Mouse (Mus musculus) spleen, postnatal 10 days (tissue): ENCODE results near the gene Slc22a23.

Experiments used
- DNase-seq, 2 experiments: peaks; one replicate each; pipeline ENCODE4 v3.0.0; 2021 to 2022; ENCODE audit warnings: low spot score in 2 of 2

Gene Slc22a23

DNA sequence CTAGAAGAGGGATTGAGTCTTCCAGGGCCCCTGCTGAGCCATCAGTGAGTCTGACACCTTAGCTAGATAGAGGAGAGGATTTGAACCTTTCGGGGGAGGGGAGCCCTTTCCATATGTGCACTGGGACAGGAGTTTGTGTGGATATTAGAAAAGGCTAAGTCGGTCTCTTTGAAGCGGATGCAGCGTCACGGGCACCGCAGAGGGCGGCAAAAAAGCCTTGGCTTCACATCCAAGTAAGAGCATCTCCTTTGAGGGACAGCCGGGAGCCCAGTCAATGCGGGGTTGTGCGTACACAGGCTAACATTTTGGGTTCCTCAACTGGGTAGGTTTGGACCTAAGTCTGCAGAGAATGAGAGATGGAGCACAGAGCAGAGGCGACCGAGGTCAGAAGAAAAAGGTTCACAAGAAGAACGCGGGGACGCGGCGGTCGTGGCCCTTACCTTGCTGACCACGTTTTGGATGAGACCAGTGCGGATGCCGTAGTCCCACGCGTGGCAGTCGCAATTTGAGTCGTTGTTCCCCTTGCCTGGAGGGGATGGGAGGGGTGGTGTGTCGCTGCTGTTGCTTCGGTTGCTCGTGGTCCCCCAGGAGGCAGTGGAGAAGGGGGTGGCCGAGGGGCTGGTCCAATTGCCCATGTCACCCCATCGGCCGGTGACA, 1.1 kb downstream of the Slc22a23 start:
- peak; percentile 62 to 63 for DNase-seq

DNA sequence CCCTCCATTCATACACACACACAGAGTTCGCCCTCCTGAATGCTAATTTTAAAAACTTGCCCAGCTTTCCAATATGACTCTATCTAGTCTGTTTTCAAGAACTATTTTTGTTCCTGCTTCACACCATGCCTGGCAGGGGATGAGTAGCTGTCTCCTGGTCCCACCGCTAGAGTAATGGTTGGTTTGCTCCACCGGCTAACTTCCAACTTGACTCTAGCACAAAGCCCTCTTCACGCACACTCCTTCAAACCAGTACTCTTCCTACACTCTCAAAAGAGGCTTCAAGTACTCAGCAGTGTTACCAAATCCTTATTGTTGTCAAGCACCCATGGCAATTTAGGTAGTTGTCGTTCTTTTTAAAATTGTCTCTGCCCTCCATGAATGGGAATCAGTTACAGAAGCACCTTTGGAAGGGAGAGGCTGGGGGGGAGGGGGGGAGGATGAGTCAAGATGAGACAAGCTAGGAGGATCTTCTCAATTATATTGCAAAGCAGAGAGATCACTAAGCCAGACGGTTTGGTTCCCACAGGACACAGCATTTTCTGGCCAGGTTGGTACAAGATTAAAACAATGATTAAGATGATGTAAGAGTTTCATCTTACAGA, 2.6 kb downstream of the Slc22a23 start:
- no peak for DNase-seq

DNA sequence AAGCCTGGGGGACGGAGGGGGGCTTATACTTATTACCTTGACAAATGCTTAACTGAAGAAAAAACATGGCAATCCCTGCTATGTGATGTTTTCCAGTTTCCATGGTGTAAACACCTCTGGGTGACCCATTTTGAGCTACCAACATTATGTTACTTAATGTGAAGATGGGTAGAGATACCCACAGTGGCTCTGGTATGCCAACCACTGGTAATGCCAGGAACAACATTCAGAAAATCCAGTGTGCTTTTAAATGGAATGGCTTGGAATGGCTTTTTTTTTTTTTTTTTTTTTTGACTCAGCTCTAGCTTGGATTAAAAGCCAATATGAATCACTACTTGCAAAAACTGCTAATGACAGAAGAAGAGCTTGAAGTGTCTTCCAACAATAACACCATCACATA, 8.1 kb downstream of the Slc22a23 start:
- DNase-seq, result no peak

DNA sequence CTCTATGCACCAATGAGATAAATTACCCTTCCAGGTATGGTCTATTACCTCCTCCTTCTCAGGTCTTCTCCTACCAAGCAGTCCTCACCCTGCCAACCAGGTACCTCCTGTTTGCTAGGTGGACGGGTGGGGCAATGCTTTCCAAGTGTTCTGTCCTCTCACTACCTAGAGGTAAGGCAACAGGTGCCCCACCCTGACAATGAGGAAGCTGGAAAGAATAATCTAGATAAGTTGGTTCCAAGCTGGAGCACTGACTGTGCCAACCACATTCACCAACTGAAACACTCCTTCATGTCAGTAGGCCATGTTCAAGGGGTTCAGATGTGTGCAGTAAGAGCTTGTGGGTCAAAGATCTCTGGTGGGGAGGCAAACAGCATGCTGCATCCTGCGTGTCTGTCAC, 10.1 kb downstream of the Slc22a23 start:
- no peak for DNase-seq

DNA sequence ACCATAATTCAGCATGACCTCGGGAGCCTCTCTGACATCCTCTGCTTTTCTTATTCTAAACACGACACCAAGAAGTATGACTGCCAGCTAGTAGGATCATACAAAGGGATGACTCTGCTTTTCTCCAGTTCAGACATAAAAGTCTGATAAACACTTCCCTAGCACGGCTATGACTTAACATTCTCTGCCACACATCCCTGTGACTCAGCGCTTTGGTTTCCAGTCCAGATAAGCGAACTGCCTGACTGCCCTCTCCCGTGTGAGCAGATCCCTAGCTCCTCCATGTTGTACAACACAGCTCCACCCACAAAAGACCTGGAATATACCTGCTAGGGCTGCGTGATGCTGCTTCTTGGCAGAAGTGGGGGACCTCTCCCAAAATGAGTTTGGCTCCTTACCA, 12.2 kb downstream of the Slc22a23 start:
- DNase-seq, result peak in 1 of 2 experiments; percentile 80

DNA sequence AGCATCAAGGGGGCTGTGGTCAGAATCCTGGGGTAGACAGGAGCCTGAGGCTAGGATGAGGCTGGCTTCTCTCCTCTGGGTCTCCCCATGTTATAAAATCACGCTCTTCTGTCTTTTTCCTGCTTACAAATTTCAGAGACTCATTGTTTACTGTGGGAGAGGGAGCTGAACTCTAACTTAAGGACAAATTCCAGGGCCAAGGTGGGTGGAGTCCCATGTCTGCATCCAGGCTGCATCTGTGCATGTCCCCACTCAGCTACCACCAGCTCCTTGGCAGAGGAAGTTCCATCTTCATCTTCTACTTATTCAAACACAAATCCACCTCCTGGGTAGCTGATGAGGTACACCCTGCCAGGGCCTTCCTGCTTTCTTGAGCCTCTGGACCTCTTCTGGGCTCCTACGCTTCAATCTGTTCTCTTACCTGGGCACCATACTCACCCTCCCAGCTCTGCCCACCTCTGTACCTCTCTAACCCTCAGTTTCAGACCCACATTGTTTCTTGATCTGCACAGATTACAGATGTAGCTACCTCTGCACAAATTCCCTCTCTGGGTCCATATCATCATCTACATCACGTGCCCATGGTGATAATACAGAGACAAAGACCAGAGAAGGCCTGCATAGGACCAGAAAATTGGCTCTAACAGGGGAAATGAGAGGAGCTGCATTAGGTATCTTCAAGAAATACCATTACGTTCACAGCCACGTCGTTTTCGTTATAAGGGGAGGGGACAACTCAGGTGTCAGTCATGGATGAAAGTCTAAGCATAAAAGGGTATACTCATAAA, 13.4 kb downstream of the Slc22a23 start:
- DNase-seq, result no peak

DNA sequence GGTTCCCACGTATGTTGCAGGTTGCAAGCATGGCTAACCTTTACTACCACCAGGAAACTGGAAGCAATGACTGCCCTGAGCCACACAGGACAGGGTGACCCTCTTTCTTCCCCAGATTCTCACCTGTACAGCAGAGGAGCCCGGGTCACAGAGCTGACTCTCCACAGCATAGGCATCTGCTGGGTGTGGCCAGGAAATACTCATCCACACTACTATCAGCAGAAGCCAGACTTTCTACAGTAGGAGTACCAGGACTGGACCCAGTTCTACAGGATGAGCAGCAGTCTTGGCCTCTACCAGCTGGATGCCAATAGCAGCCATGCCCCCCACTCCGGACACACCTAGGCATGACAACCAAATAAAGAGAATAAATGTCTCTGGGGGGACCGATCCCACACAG, 15.4 kb downstream of the Slc22a23 start:
- peak in 1 of 2 experiments; percentile 61 for DNase-seq

DNA sequence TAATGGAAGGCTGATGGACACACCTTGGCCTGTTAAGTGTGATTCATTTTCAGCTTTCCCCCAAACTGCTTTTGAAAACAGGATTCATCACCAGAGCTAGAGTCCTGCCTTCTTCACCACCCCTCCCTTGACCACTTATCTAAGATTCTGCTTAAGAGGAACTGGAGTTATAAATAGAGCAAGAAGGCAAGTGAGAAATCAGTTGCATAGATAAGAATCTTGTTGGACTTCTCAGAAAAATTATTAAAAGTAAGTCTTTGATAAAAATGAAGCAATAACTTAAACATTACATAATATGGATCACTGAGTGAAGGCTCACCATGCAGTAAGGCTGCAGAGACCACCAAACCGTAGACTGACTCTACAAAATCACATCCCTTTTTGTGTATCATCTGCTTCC, 18.0 kb downstream of the Slc22a23 start:
- DNase-seq, result no peak

DNA sequence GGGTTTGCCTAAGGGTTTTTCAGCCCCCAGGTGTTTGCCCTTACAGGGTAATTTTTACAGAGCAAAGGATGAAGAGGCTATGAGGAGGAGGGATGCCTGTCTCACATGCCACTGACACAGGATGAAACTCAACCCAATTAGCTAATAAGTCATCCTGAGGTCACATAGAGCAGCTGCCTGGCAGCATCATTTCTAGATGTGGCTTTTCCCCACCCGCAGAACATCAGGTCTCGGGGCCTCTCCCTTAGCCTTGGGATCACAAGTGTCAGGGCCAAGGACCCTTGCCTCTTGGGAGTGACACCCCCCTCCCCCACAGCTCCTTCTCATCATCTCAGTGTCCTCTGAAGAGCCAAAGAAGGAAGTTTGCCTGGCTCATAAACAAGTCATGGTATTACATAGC, 21.6 kb downstream of the Slc22a23 start:
- DNase-seq, result no peak

DNA sequence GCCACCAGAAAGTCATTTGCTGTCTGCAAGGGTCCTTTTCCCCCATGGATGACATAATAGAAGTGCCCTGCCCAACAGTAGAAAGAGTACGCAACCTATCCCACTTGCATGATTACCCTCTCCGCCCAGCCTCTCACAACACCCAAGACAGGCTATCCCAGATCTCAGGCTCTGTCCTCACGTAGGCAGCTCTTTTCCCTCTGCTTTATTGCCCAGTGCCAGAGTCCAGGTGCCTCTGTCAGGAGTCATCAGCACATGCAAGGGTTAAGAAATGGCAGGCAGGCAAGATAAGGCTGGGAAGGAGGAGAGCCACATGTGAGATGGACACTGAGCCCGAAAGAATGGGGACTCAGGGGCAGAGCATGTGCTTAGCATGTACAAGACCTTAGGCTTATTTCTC, 24.5 kb downstream of the Slc22a23 start:
- no peak for DNase-seq

DNA sequence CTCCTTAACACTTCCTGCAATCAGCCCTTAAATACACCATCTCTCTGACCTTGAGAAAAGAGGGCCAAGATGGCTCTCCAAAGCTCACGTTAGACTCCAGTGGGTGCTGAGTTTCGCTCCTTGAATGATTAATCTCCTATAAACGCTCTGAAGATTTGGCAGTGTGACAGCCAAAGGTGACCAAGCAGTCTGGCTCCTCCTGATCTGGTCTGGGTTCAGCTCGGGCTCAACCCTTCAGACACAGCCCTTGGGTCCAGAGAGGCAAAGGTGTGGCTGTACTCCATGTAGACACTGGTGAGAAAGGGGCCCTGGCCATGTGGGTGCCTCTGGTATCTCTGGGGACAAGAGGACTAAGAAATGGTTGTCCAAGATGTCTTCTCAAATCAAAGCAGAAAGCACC, 27.9 kb downstream of the Slc22a23 start:
- DNase-seq, result peak; percentile 58 to 81

DNA sequence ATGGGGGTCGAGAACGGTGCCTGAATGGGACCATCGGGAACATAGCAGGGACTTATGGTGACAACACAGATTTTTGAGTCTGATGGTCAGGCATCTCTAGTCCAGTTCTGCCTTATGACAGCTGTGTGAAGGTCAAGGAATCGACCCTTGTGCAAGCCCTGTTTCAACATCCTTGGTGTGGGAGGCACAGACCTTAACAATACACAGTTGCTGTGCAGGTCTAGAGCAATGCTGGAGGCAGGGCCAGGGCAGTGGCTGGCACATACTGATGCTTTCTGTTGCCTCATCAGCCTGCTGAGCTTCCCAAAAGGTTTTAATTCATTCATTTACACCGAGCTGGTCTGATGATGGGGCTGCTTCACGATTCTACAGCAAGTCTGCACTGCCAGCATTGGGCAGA, 28.5 kb downstream of the Slc22a23 start:
- DNase-seq, result no peak

DNA sequence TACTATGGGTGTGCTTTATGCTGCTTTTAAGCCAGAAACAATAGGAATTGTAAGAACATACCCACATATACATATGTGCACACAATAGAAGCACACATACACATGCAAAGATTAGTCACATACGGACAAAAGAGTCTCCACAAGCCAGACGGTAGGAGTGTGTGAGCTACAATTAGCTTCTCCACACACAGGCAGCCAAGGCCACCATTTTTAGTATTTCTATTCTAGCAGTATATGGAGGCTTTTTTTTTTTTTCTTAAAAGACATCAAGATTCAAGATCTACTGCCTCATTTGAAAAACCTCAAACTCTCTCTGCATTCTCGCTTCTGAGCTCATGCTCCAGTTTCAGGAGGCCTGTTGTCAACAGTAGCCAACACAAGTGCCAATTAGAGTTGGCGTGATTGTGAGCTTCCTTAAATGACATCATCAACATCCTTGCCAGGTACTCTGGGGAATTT, 31.9 kb downstream of the Slc22a23 start:
- DNase-seq, result no peak

DNA sequence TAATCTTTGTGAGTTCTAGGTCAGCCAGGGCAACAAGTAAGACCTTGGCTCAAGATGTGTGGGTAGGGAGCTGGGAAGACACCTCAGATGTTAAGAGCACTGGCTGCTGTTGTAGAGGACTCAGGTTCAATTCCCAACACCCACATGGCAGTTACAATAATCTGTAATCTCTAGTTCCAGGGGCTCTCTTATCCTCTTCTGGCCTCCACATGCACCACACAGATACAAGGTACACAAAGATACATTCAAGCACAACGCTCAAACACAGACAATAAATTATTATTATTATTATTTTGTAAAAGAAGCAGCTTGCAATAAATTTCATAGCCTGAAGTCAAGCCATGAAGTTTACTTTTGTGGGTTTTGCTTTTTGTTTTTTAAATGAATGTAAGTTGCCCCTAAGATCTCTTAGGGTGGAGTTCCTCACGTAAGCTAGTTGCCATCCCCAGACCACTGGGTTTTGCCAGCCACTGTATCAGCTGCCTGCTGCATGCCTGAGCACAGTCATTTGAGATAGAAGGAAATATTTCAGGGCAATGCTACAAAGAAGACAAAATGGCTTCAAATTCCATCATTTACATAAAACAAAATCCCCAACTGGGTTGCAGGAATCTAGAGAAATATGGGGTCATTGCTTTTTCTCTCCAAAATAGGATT, 32.5 kb downstream of the Slc22a23 start:
- DNase-seq, result no peak

DNA sequence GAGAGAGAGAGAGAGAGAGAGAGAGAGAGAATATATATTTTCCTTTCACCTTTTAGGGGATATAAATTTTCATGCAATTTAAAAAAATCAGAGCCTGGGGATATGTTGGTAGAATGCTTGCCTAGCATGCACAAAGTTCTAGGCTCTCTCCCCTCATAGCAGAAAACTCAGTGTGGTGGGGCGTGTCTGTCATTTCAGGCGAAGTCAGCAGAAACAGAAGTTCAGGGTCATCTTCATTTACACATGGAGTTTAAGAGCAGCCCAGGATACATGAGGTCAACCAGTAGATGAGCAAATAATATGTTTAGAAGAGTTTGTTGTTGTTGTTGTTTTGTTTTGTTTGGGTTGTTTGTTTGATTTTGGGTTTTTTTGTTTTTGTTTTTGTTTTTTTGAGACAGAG, 33.4 kb downstream of the Slc22a23 start:
- no peak for DNase-seq

DNA sequence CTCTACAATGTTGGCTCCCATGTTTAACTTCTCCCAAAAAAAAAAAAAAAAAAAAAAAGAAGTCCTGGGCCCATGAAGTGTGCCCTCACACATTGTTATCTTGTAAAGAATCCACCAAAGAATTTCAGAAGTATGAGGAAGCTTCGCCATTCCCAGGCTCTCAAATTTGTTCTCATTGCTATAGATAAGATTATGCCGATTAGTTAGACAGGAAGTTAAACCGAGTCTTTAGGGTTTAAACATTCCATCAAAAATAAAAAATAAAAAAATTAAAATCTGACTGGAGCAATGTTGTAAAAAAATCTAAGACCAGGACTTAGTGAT, 36.4 kb downstream of the Slc22a23 start:
- no peak for DNase-seq

DNA sequence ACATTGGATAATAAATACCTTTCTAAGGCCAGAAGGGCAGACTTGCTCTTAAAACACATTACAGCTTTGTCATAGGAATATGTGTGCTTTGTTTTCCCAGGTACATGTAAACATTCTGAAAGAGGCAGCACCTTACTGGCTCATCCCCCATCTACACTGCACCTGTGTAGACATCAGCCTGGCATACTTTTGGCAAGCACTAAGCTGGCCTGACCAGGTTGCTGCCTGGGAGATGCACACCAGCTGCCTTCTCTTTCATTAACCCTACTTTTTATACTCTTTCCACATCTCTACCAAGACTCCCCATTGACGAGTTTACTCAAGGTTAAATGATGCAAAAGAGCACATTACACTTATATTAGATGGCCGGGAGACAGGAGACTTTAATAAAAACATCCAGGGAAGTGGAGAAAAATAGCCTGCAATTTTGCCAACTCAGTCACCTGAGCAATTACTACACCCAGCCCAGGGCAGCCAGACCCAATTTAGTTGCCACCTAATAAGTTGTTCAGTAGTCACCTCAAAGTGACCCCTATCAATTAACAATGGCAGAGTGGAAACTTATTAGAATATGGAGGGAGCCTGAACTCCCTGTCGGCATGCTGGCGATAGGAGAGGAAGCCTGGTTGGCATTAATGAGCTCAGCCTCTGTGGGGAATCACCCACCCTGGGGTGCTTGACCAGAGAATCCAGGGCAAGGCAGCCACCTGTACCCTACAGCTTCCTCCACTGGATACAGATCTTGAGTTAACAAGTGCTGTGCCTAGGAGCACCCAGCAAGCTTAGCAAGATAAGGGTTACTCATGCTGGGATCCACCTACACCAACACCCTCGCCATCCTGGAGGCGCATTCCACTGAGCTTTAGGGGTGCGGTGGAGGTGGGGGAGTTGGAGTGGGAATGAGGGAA, 37.0 kb downstream of the Slc22a23 start:
- no peak for DNase-seq

DNA sequence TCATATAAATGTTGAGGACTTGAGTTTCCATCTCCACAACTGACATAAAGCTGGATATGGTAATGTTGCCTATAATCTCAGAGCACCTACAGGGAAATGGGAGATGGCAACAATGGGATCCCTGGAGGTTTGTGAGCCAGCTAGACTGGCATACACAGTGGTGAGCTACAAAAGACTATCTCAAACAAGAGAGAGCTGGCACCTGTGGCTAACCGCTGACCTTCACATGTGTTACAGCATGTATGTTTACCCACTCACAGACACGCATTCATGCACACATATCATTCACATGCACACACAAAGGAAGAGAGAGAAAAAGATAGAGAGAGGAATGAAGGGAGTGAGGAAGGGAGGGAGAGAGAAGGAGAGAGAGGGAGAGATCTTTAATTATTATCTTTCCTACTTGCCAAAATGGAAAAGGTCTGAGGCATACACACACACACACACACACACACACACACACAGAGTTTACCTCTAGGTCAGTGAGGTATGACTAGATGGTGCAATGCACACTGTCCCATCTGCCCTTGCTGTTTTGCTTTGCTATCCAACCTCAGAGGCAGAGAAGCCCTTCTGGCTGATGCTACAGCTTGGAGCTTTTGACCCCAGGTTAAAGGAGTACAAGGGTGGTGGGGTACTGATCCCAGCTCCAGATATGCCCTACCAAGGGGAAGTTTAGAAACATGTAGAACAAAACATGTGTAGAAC, 38.9 kb downstream of the Slc22a23 start:
- DNase-seq, result no peak

DNA sequence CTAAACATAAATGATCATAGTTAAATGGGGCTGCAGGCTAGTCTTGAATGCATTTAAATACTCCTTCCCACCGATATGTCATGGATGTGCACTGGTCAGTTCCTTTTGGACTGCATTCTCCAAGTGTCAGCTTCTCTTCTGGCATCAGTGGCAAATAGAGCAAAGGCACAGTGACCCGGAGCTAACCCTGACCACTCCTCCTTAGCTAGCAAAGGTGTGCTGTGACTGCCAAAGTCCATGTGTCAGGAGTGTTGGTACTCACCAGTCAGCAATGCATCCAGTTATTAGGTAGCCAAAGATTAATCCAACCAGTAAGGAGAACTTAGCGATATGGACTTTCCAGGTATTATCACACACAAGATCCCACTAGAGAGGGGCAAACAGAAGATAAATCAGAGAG, 40.1 kb downstream of the Slc22a23 start:
- DNase-seq, result no peak

DNA sequence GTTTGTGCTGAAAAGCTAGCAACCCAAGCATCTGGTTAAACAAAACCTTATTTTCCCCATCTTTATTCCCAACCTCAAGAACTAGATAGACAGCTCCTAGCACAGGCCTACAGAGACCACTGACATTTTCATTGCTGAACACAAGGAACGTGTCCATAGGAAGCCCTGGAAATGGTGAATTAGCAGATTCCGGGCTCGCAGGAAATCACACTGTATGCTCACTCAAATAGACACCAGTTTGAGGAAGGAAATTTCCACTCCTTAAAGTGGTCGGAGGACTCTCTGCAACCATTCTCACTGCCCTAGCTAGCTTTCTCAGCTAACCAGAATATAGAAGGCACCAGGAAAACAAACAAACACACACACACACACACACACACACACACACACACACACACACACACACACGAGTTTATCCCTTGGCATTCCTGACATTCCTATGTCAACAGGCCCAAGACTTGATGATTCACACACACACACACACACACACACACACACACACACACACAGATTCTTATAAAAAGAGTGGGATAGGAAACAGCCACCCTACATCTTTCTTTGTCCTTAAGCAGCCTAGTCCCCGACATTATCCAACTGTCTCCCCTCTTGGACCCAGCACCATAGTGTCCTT, 41.5 kb downstream of the Slc22a23 start:
- no peak for DNase-seq
